Mouse (Mus musculus): Measurements from ENCODE around the gene Iqcf1. TPM values are rescaled to one million over a fixed set of nuclear protein-coding genes. Genes with fewer than 3 reads are reported as not detected.

Gene Iqcf1
- polyA plus RNA-seq, 1 experiment from 2014 or later = not detected

DNA sequence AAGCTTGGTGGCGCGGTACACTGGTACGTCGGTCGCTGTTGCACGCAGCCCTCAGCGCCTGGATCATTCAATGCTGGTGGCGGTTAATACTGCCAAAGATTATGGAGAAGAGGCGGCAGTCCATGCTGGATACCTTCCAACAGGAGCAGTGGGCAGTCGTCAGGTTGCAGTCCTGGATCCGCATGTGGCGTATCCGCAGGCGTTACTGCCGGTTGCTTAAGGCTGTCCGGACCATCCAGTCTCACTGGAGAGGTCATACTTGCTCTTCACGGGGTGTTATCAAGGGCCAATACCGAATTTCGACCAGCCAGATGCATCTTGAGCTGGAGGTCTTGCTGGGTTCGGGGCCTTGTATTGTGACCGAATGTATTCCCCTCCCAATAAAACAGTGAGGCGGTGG lies 2.1 kb downstream of the Iqcf1 start:
- Histone ChIP-seq H3K4me1 (no peaks in the 10 kb centered on the region), H3K9me3 (replicated peaks) (no peaks in the 10 kb centered on the region), H3K4me2 (no peak overlapping the region), H3K27me3 (no peaks in the 10 kb centered on the region), H3K9ac (no peak overlapping the region), H3K27ac (no peak overlapping the region), H3K4me3 (replicated peaks) (no peak overlapping the region), H3K36me3 (no peaks in the 10 kb centered on the region)
- 90% methylated on average over 22 of the region's 22 CpGs for whole genome bisulfite sequencing
- no peak for ATAC-seq (replicated peaks; ENCODE audit: low FRiP score)

DNA sequence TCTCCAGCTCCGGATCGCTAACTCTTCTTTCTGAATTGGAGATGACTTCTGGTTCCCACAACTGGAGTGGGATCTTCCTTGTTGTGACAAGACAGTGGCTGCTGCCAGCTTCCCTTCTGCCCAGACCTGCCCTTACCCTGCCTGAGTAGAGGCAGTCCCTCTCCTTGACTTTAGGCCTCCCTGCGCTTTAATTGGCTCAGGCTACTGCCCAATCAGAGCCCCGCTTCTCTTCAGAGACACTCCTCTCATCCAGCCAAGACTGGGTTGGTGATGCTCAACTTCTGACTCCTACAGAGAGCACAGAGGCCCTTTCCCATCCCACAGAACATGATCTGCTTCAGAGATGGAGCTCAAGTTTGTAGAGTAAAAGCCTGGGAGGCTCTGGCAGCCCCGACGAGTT lies 4.5 kb downstream of the Iqcf1 start:
- Histone ChIP-seq H3K4me2 (no peak overlapping the region), H3K27ac (no peak overlapping the region), H3K9me3 (replicated peaks) (no peaks in the 10 kb centered on the region), H3K27me3 (no peaks in the 10 kb centered on the region), H3K9ac (no peak overlapping the region), H3K4me1 (no peaks in the 10 kb centered on the region), H3K4me3 (replicated peaks) (no peak overlapping the region), H3K36me3 (no peaks in the 10 kb centered on the region)
- ATAC-seq (replicated peaks; ENCODE audit: low FRiP score) = no peak
- 72% methylated on average over 6 of the region's 6 CpGs for WGBS

DNA sequence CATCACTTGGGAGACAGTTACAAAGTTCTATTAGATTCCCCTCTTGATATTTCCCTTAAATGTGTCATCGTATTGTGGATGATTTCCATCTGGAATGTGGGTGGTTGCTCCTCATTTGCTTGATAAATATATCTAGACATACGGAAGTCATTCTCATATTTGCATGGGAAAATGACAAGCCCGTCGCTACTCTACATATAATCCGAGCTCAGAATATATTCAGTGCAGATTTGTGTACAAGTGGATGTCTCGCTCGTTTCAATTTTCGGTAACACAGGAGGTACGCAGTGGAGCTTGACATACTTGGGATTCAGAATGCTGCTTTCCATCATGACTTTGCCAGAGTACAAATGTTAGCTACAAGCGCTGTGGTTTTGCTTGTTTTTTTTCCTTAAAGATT lies 9.6 kb downstream of the Iqcf1 start:
- Histone ChIP-seq H3K4me2 (no peak overlapping the region), H3K27me3 (no peaks in the 10 kb centered on the region), H3K4me3 (replicated peaks) (no peak overlapping the region), H3K36me3 (no peaks in the 10 kb centered on the region), H3K4me1 (no peaks in the 10 kb centered on the region), H3K27ac (no peak overlapping the region), H3K9me3 (replicated peaks) (no peaks in the 10 kb centered on the region), H3K9ac (no peak overlapping the region)
- WGBS = 88% methylated on average over 10 of the region's 10 CpGs
- ATAC-seq (replicated peaks; ENCODE audit: low FRiP score) = no peak

DNA sequence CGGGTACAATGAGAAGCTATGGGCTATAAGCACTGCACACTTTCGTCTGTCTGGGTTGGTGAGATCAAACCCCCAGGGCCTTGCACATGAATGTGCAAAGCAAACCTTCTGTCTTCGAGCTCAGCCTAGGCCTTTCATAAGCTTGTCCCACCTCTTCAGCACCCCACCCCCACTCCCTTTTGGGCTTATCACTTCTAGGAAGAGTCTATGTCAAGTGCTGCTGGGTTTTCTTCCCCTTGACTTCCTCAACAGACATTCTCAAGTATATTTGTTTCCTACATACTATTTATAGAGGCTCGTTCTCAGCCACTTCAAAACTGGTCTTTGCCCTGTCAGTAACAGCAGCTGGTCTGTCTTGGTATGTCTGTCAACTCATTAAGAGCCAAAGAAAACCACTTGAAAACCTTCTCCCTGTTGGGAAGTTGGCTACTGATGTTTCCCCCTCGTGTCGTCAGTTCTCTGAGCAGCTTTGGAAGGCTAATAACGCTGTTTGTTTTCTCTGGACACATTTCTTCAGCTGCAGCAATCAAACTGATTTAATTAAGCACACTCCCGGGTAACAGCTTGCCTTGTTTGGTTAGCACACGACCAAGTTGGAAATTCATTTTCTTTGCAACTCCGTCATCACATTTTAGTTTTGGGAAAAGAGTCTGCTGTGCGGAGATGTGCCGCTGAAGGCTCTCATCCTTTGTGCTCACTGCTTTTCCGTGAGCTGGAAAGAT lies 13.1 kb downstream of the Iqcf1 start:
- Histone ChIP-seq H3K36me3 (no peaks in the 10 kb centered on the region), H3K9me3 (replicated peaks) (no peaks in the 10 kb centered on the region), H3K27me3 (no peaks in the 10 kb centered on the region), H3K9ac (no peak overlapping the region), H3K27ac (no peak overlapping the region), H3K4me3 (replicated peaks) (no peak overlapping the region), H3K4me1 (no peaks in the 10 kb centered on the region), H3K4me2 (no peak overlapping the region)
- 55% methylated on average over 13 of the region's 13 CpGs for WGBS
- no peak for ATAC-seq (replicated peaks; ENCODE audit: low FRiP score)

DNA sequence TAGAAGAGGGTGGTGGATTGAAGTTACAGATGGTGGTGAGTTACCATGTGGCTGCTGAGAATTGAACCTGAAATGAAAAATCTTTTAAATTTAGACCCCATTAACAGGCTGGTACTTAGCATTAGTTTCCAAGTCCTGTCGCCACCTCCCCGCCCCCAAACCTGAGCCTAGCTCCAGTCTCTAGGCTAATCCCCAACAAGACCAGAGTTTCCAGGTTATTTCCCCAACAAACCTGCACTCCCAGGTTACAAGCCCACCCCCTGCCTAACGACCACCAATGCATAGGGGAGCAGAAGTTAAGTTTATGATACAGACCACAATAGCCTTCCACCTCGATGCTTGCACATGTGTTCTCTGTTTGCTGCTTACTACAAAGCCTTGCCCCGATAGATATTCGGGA lies 13.8 kb downstream of the Iqcf1 start:
- Histone ChIP-seq H3K4me1 (no peaks in the 10 kb centered on the region), H3K9ac (no peak overlapping the region), H3K27ac (no peak overlapping the region), H3K9me3 (replicated peaks) (no peaks in the 10 kb centered on the region), H3K27me3 (no peaks in the 10 kb centered on the region), H3K4me2 (no peak overlapping the region), H3K4me3 (replicated peaks) (no peak overlapping the region), H3K36me3 (no peaks in the 10 kb centered on the region)
- WGBS = 70% methylated on average over 6 of the region's 6 CpGs
- ATAC-seq (replicated peaks; ENCODE audit: low FRiP score) = no peak

DNA sequence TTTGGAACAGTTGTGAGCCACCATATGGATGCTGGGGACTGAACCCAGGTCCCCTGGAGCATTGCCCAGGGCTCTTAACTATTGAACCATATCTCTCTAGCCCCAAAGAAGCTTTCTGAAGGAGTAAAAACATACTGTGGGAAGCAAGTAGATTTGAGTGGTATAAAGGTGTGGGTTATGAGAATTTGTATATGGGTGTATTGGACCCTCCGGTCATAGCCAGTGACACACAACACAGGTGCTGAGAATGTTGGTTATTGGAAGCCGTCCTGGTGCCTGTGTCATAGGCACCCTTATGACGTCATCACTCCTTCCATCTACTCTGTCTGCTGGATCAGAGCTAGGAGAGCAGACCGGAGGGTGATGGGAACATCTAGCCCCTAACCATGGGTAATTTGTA lies 14.5 kb downstream of the Iqcf1 start, which contains the start of gene Iqcf5:
Gene Iqcf5, plus strand, starts transcription at position 301 of the 400 bp plus-strand sequence.
- H3K36me3 ChIP-seq = no peaks in the 10 kb centered on the region
- no peak within 1 kb of the TSS for H3K4me2 ChIP-seq
- no peaks in the 10 kb centered on the region for H3K9me3 ChIP-seq (replicated peaks)
- ATAC-seq (replicated peaks; ENCODE audit: low FRiP score) = no peak
- H3K9ac ChIP-seq = no peak within 1 kb of the TSS
- no peak within 1 kb of the TSS for H3K4me3 ChIP-seq (replicated peaks)
- H3K27ac ChIP-seq = no peak within 1 kb of the TSS
- WGBS = 90% methylated on average over 4 of the region's 4 CpGs
- H3K27me3 ChIP-seq = no peaks in the 10 kb centered on the region
- no peaks in the 10 kb centered on the region for H3K4me1 ChIP-seq

DNA sequence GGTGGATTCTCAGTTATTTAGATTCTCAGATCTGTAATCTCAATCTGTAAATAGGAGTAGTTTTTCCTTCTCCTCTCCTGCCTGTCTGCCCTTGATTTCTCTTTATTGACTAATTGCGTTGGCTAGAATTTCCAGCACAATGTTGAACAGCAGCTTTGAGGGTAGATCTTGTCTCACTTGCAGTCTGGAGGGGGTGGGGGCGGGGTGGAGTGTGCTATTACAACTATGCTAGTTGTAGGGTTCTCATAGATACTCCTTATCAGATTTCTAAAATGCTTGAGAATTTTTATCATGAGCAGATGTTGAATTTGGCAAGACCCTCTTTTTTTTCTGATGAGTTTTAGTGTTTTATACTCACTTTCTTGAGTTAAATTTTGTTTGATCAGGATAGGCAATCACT lies 19.7 kb downstream of the Iqcf1 start:
- 76% methylated on average over 2 of the region's 2 CpGs for WGBS

DNA sequence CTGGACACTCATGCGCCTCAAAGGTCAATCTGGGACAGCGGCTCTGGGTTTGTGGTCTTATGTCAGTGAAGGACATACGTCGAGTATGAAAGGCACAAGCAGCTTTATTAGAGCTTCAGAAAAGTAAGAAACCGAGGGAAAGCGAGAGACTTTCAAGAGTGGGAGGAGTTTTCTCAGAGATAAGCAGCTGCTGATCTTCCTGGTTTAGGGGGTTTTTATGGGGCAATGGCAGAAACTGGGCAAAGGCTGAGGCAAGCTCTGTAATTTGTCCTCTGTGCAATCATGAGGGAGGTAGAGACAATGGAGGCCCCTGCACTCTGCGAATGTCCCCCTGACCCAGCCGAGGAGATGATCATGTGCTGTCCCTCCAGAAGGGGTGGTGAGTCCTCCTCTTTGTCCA lies 20.1 kb downstream of the Iqcf1 start:
- H3K27ac ChIP-seq = no peak overlapping the region
- 76% methylated on average over 8 of the region's 8 CpGs for WGBS
- no peaks in the 10 kb centered on the region for H3K9me3 ChIP-seq (replicated peaks)
- H3K9ac ChIP-seq = no peak overlapping the region
- no peak for ATAC-seq (replicated peaks; ENCODE audit: low FRiP score)
- no peaks in the 10 kb centered on the region for H3K36me3 ChIP-seq
- no peak overlapping the region for H3K4me3 ChIP-seq (replicated peaks)
- H3K27me3 ChIP-seq = no peaks in the 10 kb centered on the region
- H3K4me1 ChIP-seq = no peaks in the 10 kb centered on the region
- H3K4me2 ChIP-seq = no peak overlapping the region

More for the DNA sequence above, 19.7 kb downstream of the Iqcf1 start:
- Histone ChIP-seq H3K9me3 (replicated peaks) (no peaks in the 10 kb centered on the region), H3K4me3 (replicated peaks) (no peak overlapping the region), H3K9ac (no peak overlapping the region), H3K27ac (no peak overlapping the region), H3K27me3 (no peaks in the 10 kb centered on the region), H3K4me2 (no peak overlapping the region), H3K4me1 (no peaks in the 10 kb centered on the region), H3K36me3 (no peaks in the 10 kb centered on the region)
- ATAC-seq (replicated peaks; ENCODE audit: low FRiP score) = no peak

DNA sequence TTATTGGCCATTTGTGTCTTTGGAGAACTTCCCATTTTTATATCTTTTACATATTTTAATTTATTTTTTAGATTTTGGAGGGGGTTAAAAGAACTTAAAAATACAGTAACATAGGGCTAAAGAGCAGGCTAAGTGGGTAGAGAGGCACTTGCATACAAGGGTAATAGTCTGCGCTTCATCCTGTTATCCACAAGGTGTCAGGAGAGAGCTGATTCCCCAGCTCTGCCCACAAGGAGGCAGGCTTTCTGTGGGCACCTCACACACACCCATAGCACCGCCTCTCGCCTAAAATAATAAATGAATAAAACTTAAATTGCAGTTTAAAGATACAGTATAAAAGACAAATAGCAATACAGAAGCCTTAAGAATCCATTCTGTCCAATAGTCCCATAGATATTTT lies 32.1 kb downstream of the Iqcf1 start:
- H3K4me2 ChIP-seq = no peak overlapping the region
- H3K36me3 ChIP-seq = no peaks in the 10 kb centered on the region
- H3K9me3 ChIP-seq (replicated peaks) = no peaks in the 10 kb centered on the region
- no peak overlapping the region for H3K27ac ChIP-seq
- no peaks in the 10 kb centered on the region for H3K4me1 ChIP-seq
- no peaks in the 10 kb centered on the region for H3K27me3 ChIP-seq
- no peak overlapping the region for H3K4me3 ChIP-seq (replicated peaks)
- 25% methylated on average over 3 of the region's 3 CpGs for WGBS
- H3K9ac ChIP-seq = no peak overlapping the region
- no peak for ATAC-seq (replicated peaks; ENCODE audit: low FRiP score)

DNA sequence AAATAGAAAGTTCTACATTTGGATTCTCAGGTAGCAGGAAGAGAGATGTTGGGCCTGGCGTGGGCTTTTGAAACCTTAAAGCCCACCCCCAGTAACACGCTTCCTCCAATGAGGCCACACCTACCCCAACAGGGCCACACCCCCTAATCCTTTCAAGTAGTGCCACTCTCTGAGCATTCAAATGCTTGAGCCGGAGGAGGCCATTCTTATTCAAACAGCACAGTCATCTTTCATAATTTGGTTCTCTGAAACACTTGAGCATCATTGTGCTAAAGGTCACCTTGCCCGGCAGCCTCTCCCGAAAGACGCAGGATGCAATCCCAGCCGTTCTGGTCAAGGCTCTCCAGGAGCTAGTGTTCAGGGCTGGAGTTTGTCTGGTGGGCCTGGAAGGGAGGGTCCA lies 34.5 kb downstream of the Iqcf1 start:
- H3K4me2 ChIP-seq = no peak overlapping the region
- 92% methylated on average over 7 of the region's 7 CpGs for WGBS
- no peak for ATAC-seq (replicated peaks; ENCODE audit: low FRiP score)

DNA sequence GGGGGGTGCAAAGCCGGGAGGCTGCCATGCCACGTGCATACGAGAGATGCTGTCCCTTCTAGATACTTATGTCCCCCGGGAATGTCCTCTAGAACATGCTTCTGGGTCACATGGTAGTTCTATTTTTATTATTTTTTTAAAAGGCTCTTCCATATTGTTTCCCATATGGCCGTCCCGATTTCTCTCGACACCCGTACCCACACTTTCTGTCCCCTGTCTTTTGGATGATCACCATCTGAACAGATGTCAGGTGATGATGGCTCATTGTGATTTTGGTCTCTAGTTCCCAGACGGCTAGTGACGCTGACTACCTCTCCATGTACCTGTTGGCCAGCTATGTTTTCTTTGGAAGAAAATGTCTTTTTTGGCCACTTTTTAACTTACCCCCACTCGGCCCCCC lies 35.2 kb downstream of the Iqcf1 start:
- Histone ChIP-seq H3K4me1 (no peaks in the 10 kb centered on the region), H3K9me3 (replicated peaks) (no peaks in the 10 kb centered on the region; the same call in 1 of the 2 replicates), H3K27ac (no peak overlapping the region), H3K9ac (no peak overlapping the region), H3K4me3 (replicated peaks) (no peak overlapping the region), H3K27me3 (no peaks in the 10 kb centered on the region), H3K4me2 (no peak overlapping the region), H3K36me3 (no peaks in the 10 kb centered on the region)
- no peak for ATAC-seq (replicated peaks; ENCODE audit: low FRiP score)
- WGBS = 89% methylated on average over 11 of the region's 11 CpGs

More for the DNA sequence above, 34.5 kb downstream of the Iqcf1 start:
- H3K4me3 ChIP-seq (replicated peaks) = no peak overlapping the region
- no peaks in the 10 kb centered on the region for H3K36me3 ChIP-seq
- no peak overlapping the region for H3K9ac ChIP-seq
- no peaks in the 10 kb centered on the region for H3K4me1 ChIP-seq
- H3K27me3 ChIP-seq = no peaks in the 10 kb centered on the region
- no peaks in the 10 kb centered on the region for H3K9me3 ChIP-seq (replicated peaks)
- H3K27ac ChIP-seq = no peak overlapping the region

Data from kidney, embryonic 15.5 days (tissue).